In the genomic region with DNA sequence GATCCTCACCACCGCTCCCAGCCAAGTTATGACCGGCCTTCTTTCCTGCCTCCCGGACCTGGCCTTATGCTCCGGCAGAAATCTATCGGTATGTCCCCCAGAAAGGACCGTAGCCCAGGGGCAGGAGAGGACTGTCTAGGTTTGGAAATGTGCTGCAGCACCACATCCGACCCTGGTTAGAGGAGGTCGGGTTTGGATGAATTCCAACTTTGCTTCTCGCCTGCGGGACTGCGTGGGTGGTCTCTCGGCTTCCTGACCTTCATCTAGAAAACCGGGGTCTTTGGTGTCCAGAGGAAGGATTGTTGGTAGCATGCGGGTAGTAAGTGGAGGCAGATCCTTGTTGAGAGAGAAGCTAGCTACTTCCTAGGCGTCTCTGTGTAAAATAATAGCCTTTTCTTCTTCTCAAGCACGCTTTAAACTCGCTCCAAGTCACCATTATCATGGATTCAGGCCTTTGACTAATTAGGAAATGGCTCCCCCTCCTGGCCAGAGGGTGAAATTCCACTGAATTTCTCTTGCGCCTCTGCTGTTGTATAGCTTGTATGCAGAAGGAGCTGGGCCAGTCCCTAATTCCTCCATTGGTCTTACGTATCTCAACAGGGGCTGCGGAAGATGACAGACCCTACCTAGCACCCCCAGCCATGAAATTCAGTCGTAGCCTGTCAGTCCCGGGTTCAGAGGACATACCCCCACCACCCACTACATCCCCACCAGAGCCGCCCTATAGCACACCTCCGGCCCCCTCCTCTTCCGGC, we compare ENCODE assay signal across 7 mouse cellular contexts. TPM values are rescaled to one million over a fixed set of nuclear protein-coding genes. Genes with fewer than 3 reads are reported as not detected.
DNase-seq lines count a peak whose midpoint lies in the region; ATAC-seq and TF ChIP-seq lines count a peak whose summit lies in the region.

No protein-coding gene starts in this region.

- H3K9me3 ChIP-seq in intestine, embryonic 14.5 days (ENCODE audit: control insufficient read depth, low read length): no peaks in the 10 kb centered on the region
- H3K9me3 ChIP-seq in midbrain, embryonic 10.5 days (replicated peaks): no peaks in the 10 kb centered on the region

- WGBS in intestine, embryonic 14.5 days: 2% methylated on average over 25 of the region's 25 CpGs
- WGBS in midbrain, embryonic 10.5 days: 6% methylated on average over 25 of the region's 25 CpGs

- no peaks in the 10 kb centered on the region for H3K4me1 ChIP-seq in cortical plate, adult 2 months (ENCODE audit: control insufficient read depth, insufficient read depth, low read length)
- peaks cover 23% of the 10 kb centered on the region for H3K4me1 ChIP-seq in intestine, embryonic 14.5 days (replicated peaks; ENCODE audit: control insufficient read depth, insufficient read depth, low read length)
- peaks cover 55% of the 10 kb centered on the region for H3K4me1 ChIP-seq in midbrain, embryonic 10.5 days

- peak overlapping the region; percentile 55 for H3K4me2 ChIP-seq in intestine, embryonic 14.5 days (ENCODE audit: low read length)

- peaks cover 2% of the 10 kb centered on the region; the same call in 1 of the 2 replicates for H3K36me3 ChIP-seq in intestine, embryonic 14.5 days (ENCODE audit: control insufficient read depth, insufficient read depth, low read length)
- no peaks in the 10 kb centered on the region for H3K36me3 ChIP-seq in midbrain, embryonic 10.5 days

- no peak overlapping the region for H3K27ac ChIP-seq in cortical plate, adult 2 months (ENCODE audit: insufficient read depth, low read length)
- no peak overlapping the region; the same call in 1 of the 2 replicates for H3K27ac ChIP-seq in intestine, embryonic 14.5 days (ENCODE audit: low read depth)
- H3K27ac ChIP-seq in midbrain, embryonic 10.5 days (replicated peaks): peak overlapping the region; percentile 66

- peak; percentile 12; the same call in 1 of the 2 replicates for ATAC-seq in intestine, embryonic 14.5 days (replicated peaks; ENCODE audit: low FRiP score, low TSS enrichment, low read depth)

- no peak for TF ChIP-seq POLR2A in cortical plate, adult 2 months (IDR thresholded peaks at IDR 0.05; ENCODE audit: extremely low read depth, insufficient read depth, low read length)

- H3K27me3 ChIP-seq in intestine, embryonic 14.5 days (replicated peaks; ENCODE audit: control insufficient read depth, insufficient read depth, low read length): peaks cover 63% of the 10 kb centered on the region
- H3K27me3 ChIP-seq in midbrain, embryonic 10.5 days (ENCODE audit: low read depth, poor library complexity, severe bottlenecking): peaks cover 93% of the 10 kb centered on the region

- intact Hi-C loops in left cerebral cortex, postnatal 36 days (cut with DNase I): loop anchor here (2.0 to 5.0 kb wide), 2 partner anchors 39 to 88 kb away; partner anchors contain the start of gene Shank1

- H3K4me3 ChIP-seq in cortical plate, adult 2 months (ENCODE audit: insufficient read depth, low read length): no peak overlapping the region
- peak overlapping the region; percentile 20 for H3K4me3 ChIP-seq in intestine, embryonic 14.5 days (ENCODE audit: low read depth, low read length)
- peak overlapping the region; percentile 46 for H3K4me3 ChIP-seq in midbrain, embryonic 10.5 days

- H3K9ac ChIP-seq in intestine, embryonic 14.5 days (ENCODE audit: low read length): peak overlapping the region; percentile 20; the same call in 1 of the 2 replicates

- DNase-seq in adrenal gland, adult 2 months: peak; percentile 81
- peak; percentile 68 for DNase-seq in gastrocnemius, postnatal 10 days
- DNase-seq in intestine, embryonic 14.5 days (ENCODE audit: low spot score): peak; percentile 89
- peak; percentile 81 to 83 for DNase-seq in left cerebral cortex, postnatal 36 days (ENCODE audit: low spot score in 2 of 2)
- peak; percentile 89 for DNase-seq in midbrain, embryonic 10.5 days (ENCODE audit: low spot score)
- DNase-seq in right cerebral cortex, postnatal 25 days: peak; percentile 74

- TF ChIP-seq CTCF in cortical plate, adult 2 months (IDR thresholded peaks at IDR 0.05; ENCODE audit: extremely low read depth, insufficient read depth, low read length): peak; percentile 84

RNA-seq across cellular contexts. Expression of gene Syt3, which starts 32.8 kb away (rescaled TPM):
- total RNA-seq in adrenal gland, adult 2 months (2021): 1 to 10 TPM; 4.8 to 6.2 TPM
- polyA plus RNA-seq in adrenal gland, adult 2 months (2012; rRNA removed): 12.1 and 16.0 TPM in 2 replicates
- polyA plus RNA-seq in cortical plate, adult 2 months (2012; rRNA removed): 70.2 and 74.0 TPM in 2 replicates
- total RNA-seq in gastrocnemius, postnatal 10 days (2021): under 1 TPM; 0.38 to 0.41 TPM
- polyA plus RNA-seq in intestine, embryonic 14.5 days (2014; fragmentation: Nextera tagmentation; extraction: Ambion mirVana): 1.6 and 1.7 TPM in 2 replicates
- 10 to 100 TPM; 58.3 to 70.5 TPM for total RNA-seq in left cerebral cortex, postnatal 36 days (2021)
- 1.9 and 2.0 TPM in 2 replicates for polyA plus RNA-seq in midbrain, embryonic 10.5 days (2016; fragmentation: Nextera tagmentation; extraction: Ambion mirVana)

RNA-seq across cellular contexts. Expression of gene 1700008O03Rik, which starts 34.5 kb away (rescaled TPM):
- 1 to 10 TPM in 1 of 2 experiments, under 1 TPM in 1; 0.66 to 1.2 TPM for total RNA-seq in adrenal gland, adult 2 months (2021)
- 1.6 and 2.3 TPM in 2 replicates for polyA plus RNA-seq in adrenal gland, adult 2 months (2012; rRNA removed)
- polyA plus RNA-seq in cortical plate, adult 2 months (2012; rRNA removed): 3.7 and 4.3 TPM in 2 replicates
- not detected for total RNA-seq in gastrocnemius, postnatal 10 days (2021)
- 1.5 and 1.6 TPM in 2 replicates for polyA plus RNA-seq in intestine, embryonic 14.5 days (2014; fragmentation: Nextera tagmentation; extraction: Ambion mirVana)
- total RNA-seq in left cerebral cortex, postnatal 36 days (2021): 1 to 10 TPM; 2.0 to 2.1 TPM
- polyA plus RNA-seq in midbrain, embryonic 10.5 days (2016; fragmentation: Nextera tagmentation; extraction: Ambion mirVana): 1.7 TPM in 2 replicates

RNA-seq across cellular contexts. Expression of gene Shank1, which starts 41.1 kb away (rescaled TPM):
- total RNA-seq in adrenal gland, adult 2 months (2021): 1 to 10 TPM; 8.0 to 9.1 TPM
- polyA plus RNA-seq in adrenal gland, adult 2 months (2012; rRNA removed): 2.5 and 2.9 TPM in 2 replicates
- 106 and 113 TPM in 2 replicates for polyA plus RNA-seq in cortical plate, adult 2 months (2012; rRNA removed)
- 1 to 10 TPM; 2.0 to 2.7 TPM for total RNA-seq in gastrocnemius, postnatal 10 days (2021)
- 3.0 and 3.3 TPM in 2 replicates for polyA plus RNA-seq in intestine, embryonic 14.5 days (2014; fragmentation: Nextera tagmentation; extraction: Ambion mirVana)
- total RNA-seq in left cerebral cortex, postnatal 36 days (2021): 100 to 1,000 TPM; 586 to 632 TPM
- polyA plus RNA-seq in midbrain, embryonic 10.5 days (2016; fragmentation: Nextera tagmentation; extraction: Ambion mirVana): 1.5 and 2.6 TPM in 2 replicates

RNA-seq across cellular contexts. Expression of gene Clec11a, which starts 44.4 kb away (rescaled TPM):
- total RNA-seq in adrenal gland, adult 2 months (2021): 1 to 10 TPM; 4.6 to 5.1 TPM
- 11.4 and 13.0 TPM in 2 replicates for polyA plus RNA-seq in adrenal gland, adult 2 months (2012; rRNA removed)
- 5.4 and 5.6 TPM in 2 replicates for polyA plus RNA-seq in cortical plate, adult 2 months (2012; rRNA removed)
- 1 to 10 TPM; 5.0 to 6.8 TPM for total RNA-seq in gastrocnemius, postnatal 10 days (2021)
- 5.4 and 6.3 TPM in 2 replicates for polyA plus RNA-seq in intestine, embryonic 14.5 days (2014; fragmentation: Nextera tagmentation; extraction: Ambion mirVana)
- total RNA-seq in left cerebral cortex, postnatal 36 days (2021): 1 to 10 TPM; 3.9 to 4.0 TPM
- polyA plus RNA-seq in midbrain, embryonic 10.5 days (2016; fragmentation: Nextera tagmentation; extraction: Ambion mirVana): 2.2 and 2.4 TPM in 2 replicates

Comparison
In these comparisons a context has a peak if more than half of its experiments do, and no peak if none do; other contexts are left out.
1. RNA of gene Shank1, which starts 41.1 kb away (polyA plus RNA-seq): 106 to 113 TPM in cortical plate, adult 2 months; 3.0 to 3.3 TPM in intestine, embryonic 14.5 days, 2.5 to 2.9 TPM in adrenal gland, adult 2 months and 1.5 to 2.6 TPM in midbrain, embryonic 10.5 days; every median in the first group is over 10 times any median in the second.
2. Peak in every context shown above with its lines, with median percentiles within 50 percentile points of each other: DNase-seq.